Mouse (Mus musculus) heart, postnatal 10 days (tissue): ENCODE measurements around the gene Zbtb16. TPM values are rescaled to one million over a fixed set of nuclear protein-coding genes. Genes with fewer than 3 reads are reported as not detected.

Experiments
- DNase-seq, 2 experiments: peaks; one replicate each; pipeline ENCODE4 v3.0.0; 2021
- intact Hi-C: fragments of 180-260 bp; cut with DNase I; formaldehyde crosslinking; loops from one replicate; pipeline ENCODE4 v1.15.1; 2025
- total RNA-seq, 2 experiments: library from RNA; stranded (reverse); gene quantifications; 2 replicates each; pipeline ENCODE4 v1.2.3; 2021

The Zbtb16 gene
- total RNA-seq, 2 experiments from 2014 or later, result 25.5 to 199 TPM

DNA sequence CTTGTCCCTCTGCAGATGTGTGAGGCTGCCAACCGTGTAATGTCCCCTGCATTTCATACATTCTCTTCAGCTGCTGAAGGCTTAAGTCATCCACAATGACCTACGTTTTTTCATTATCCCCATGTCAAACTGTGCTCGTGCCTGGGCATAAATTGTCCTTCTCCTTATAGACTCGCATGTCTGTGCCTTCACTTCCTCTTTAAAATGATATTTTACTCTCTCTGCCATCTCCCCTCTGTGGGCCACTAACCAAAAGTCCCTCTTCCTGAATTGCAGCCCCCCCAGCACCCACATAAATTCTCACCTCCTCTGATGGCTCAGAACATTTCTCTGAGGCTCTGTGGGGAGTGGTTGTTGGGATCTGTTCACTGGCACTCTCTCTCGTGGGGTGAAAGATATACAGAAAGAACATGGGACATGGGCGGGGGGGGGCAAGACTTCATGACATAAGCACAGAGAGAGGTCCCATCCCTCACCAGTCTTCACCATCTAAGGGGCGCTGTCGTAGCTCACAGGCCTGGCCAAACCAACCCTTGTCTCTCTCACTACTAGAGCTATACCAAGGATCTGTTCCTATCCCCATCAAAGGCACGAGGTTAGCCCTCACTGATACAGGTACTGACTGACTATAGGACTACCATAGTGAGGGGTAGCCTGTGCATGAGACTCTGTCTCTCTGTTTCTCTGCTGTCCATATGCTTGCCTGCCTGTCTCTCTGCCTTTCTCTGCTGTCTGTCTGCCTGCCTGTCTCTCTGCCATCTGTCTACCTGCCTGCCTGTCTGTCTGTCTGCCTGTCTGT is 174.6 kb downstream of the Zbtb16 start:
- intact Hi-C loops, result no loop called here
- no peak for DNase-seq

DNA sequence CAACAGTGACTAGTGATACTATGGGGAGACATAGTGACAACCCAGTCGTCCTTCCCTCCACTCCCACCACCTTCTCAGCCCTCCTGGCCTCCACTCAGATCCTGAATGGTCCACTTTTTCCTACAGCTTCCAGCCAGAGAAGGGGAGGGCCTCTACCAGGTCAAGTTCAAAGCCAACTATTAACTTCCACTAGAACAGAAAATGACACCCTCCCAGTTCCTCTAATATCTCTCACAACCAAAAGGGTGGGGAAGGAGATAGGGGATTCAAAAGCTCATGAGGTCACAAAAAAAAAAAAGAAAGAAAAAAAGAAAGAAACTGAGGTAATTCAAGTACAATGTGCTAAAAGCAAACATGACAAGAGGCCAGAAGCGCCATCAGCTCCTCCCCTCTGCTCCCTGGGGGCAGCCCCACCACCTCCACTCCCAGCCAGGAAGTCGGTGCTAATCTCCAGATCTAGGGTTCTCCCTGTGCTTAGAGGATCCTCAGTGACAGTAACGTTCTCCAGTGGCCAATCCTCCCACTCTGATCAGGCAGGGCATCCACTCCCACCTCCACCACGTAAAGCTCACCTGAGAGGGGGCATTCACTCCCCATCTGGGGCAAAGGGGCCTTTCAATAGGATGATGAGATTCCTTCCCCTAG is 180.4 kb downstream of the Zbtb16 start:
- no peak for DNase-seq
- intact Hi-C loops, result no loop called here

DNA sequence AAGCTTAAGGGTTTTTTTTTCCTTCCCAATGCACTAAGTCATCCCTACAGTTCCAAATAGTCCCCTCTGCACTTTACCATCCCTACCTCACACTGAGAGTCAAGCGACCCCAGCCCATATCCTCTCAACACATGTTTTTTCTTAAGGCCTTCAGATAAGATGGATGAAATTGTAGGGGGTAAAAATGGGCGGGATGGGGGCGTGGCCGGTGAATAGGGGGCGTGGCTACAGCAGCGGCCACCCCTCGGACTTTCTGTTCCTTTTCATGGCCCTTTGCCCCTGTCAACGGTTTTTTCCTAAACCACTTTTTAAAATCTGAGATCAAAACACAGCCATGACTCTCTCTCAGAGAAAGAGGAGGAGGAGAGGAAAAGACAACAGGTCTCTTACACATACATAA is 181.3 kb downstream of the Zbtb16 start:
- intact Hi-C loops, result no loop called here

DNA sequence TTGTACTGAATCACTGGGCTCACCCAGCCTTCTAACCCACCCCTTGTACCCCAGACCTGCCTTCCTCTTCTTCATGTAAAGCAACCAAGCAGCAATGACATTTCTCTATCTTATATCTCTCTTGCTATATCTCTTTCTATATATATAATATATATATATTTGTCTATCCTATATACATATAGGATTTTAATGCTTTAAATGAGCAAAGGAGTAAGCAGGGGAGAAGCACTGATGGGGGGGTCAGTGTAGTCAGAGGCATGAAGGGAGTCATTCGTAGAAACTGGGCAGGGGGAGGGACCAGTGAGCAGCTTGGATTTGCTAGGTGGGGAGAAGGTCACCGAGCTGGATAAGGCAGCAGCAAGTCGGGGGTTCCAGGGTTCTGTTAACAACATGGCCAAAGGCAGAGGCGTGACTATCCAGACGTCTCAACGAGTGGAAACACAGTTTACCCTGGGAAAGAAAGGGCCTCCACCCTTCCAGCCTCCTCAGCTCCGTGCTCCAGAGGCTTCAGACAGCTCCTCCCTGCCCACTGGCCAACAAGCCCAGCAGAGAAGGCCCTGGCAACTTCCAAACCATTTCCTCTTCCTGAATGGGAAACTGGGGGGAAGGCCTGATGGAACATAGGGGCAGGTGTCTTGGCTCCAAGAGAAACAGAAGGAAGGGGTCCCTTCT is 182.5 kb downstream of the Zbtb16 start:
- DNase-seq, result no peak
- intact Hi-C loops, result no loop called here

More for the DNA sequence above, 181.3 kb downstream of the Zbtb16 start:
- no peak for DNase-seq

DNA sequence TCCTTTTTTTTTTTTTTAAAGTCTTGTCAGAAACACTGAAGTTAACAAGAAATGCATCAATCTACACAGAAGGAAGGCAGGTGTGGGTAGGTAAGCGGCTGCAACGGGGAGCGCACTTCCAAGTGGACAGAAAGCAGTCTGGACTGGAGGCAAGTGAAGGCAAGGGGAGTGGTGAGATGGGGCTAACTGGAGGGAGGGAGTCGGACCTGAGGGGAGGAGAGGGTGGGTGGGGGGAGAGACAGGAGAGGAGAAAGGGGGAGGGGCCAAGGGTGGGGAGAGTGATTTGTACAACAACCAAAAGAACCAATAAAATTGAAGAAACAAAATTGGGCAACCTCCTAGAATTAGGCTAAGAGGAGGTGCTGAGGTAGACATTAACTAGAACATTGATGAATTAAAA is 184.0 kb downstream of the Zbtb16 start:
- intact Hi-C loops, result no loop called here
- DNase-seq, result no peak

DNA sequence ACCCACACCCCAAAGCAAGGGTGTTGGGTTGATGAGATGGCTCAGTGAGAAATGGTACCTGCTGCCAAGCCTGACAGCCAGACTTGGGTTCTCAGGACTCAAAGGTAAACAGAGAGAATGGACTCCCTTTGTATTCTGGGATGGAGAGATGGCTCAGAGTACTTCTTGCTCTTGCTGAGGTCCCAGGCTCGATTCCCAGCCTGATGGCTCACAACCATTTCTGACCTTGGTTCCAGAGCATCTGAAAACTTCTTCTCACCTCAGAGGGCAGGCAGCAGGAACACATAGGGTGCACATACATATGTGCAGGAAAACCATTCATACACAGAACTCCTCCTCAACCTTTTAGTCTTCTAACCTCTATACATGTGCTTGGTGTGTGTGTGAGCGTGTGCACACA is 185.2 kb downstream of the Zbtb16 start:
- no peak for DNase-seq
- intact Hi-C loops, result no loop called here

DNA sequence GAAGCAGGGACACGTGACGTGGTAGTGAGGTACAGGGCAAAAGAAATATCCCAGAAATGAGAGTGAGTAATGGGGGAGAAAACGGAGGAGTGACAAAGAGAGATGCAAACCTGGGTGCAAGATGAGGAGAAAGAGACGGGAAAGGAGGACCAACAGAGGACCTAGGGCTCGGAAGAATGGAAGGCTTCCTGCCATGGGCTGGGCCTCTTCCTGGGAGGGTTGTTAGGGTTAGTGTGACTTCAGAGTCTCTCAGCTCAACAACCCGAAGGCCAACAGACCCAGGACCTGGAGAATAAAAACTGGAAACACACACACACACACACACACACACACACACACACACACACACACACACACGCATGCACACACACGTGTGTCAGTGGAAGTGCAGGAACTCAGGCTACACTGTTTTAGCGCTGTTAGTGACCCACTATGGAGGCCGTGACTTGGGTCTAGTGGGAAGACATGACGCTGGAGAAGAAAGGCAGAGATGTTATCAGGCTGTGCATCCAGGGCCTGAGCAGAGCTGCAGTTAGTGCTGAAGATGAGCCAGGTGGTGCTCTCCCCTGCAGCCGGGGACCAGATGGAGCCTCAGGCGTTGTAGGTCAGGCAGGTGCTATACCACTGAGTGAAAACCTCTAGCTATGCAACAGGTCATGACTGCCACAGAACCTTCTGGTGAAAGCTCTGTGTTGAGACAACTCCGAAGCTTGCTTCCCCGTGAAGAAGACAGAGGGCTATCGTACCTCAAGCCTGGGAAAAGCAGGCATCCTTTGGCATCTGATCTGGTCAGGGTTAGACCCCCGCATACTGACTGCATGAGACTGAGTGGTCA is 186.0 kb downstream of the Zbtb16 start:
- DNase-seq, result peak in 1 of 2 experiments; percentile 23
- intact Hi-C loops, result loop anchor here (5.0 to 10.0 kb wide), 2 partner anchors 72 to 835 kb away; partner anchors contain the start of gene Ttc12

DNA sequence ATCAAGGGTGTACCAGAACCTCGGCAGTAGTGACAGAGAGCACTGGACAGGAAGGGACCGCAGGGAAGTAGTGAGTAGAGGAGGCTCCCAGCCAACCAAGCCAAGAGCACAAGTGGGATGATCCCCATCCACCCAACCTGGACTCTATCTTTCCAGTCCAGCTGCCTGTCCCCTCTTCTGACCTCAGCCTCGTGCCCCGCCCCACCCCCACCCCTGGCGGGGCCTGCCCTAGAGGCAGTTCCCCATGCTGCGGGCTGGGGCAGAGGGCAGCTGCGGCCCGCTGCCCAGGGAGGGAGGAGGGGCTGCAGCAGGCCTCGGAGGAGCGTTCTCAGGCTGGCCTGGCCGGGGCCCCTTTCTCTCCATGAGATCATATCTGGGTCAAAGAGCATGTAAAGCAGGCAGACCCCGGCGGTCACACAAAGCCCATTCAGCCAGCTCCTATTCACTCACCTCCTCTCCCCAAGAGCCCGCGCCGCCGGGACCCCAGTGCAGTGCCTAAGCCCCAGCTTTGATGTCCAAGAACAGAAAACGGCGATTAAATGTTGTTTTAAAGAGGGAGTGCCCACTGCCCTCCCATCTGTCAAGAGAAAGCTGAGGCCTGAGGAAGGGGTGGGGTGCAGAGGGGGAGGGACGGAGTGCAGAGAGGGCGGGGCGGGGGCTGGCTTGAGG is 186.8 kb downstream of the Zbtb16 start:
- intact Hi-C loops, result loop anchor here (5.0 to 10.0 kb wide), 2 partner anchors 73 to 836 kb away; partner anchors contain the start of gene Ttc12
- peak; percentile 69 to 73 for DNase-seq

DNA sequence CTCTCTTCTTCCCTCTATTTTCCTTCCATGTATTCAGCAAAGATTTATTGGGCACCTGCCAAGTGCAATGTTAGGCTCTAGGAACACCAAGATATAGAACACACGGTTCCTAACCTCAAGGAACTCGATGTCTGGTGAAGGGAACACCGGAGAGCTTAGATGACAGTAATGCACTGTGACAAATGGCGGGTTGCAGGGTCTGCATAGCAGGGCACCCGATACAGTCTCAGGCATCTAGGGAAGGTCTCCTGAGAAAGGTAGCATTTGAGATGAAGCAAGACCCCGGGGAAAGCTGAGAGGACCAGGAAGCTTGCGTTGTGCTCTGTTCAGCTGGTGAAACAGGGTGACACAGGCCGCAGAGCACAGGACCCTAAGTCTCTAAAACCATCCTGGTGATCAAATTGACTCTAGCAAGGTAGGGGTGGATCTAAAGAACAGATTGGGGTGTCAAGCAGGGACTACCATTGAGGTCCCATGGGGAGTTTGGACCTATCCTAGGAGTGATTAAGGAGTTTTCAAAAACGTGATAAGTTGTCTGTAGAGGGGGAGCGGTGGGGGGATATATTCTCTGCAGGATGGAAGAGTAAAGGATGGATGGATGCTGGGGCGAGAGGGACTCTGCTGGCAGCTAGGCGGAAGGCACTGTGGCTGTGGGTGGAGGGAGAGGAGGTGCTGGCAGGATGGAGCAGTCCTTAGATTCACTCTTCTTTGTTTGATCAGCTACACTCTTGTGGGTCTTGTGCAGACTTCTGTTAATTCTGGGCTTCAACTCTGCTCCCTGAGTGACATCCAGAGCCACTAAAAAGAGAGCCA is 187.5 kb downstream of the Zbtb16 start:
- DNase-seq, result no peak
- intact Hi-C loops, result loop anchor here (5.0 to 10.0 kb wide), 2 partner anchors 74 to 836 kb away; partner anchors contain the start of gene Ttc12

DNA sequence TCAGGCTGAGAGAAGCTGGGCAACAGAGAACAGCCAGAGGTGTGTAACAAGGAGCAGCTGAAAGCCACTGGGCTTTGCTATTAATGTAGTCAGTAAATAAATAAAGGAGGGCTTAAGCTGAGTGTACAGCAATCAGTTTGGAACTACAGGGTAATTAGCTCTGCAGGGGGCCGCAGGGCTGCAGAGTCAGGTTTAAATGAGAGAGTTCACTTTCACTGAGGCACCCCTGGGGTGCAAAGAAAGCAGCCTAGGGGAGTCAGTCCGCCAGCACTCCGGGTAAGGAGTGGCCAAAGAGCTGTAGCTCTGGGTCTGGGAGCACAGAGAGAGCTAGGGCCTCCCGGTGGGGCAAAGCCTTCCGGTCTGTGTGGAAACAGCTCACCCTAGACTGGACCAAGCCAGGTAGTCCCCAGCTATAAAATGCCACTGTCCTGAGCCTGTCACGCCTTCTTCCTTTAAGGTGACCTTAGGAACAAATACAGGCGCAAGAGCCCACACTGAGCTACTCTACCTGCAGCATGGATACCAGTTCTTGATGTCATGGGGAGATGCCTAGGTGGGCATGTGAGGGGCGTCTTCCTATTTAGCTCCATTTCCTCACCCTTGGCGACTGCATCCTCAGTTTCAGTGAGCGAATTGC is 188.3 kb downstream of the Zbtb16 start:
- intact Hi-C loops, result loop anchor here (2.0 to 10.0 kb wide), 3 partner anchors 75 to 837 kb away; partner anchors contain the start of gene Ttc12
- DNase-seq, result no peak

DNA sequence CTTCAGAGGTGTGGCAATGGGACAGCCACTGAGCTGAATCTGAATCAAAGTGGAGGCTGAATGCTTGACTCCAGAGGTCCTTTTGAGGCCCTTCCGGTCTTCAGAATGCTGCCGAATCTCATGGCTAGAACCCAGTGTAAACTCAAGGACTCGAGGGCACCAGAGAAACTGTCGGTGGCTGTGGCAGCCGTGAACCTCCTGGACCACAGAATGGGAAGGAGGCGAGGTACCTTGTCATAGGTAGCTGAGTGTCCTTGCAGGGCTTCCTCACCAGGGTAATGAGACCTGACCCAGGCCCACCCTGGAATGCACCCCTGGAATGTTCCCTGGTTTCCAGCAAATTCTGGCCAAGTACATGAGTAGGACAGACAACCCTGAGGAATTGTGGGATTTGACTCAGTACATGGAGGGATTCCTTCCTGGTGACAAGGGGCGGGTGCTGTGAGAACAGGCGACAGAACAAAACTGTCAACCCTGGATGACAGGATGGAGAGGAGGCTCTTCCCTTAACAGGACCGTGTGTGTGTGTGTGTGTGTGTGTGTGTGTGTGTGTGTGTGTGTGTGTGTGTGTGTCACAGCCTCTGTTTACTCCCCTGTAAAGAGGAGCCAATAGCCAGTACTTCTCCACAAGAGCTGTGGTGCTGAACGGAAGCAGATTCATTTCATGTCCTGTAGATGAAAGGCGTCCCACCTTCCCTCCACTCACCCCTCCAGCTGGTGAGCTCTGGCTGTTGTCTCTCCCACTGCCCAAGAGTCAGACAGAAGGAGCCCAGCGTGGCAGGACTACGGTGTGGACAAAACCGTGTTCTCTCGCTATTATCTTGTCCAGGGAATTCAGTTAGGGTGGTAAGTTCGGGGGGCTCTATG is 189.0 kb downstream of the Zbtb16 start:
- peak; percentile 20 for DNase-seq
- intact Hi-C loops, result loop anchor here (1.0 to 10.0 kb wide), 6 partner anchors 75 to 838 kb away; partner anchors contain the start of gene Ttc12

DNA sequence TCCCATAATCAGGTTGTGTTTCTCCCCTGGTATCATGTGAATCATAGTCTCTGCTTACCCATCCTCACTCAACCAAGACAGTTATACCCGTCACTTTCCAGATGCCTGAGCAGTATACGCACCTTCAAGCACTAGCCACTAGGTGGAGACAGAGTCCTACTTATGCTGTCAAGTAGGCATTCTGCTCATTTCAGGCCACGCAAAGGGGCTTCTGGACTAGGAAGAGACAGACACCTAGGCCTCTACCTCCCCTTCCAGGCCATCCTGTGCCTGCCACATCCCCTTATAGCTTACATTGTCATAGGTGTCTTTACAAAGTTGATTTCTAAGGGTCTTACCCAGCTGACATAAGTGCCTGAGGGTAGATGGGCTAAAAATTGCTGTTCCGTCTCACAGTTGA is 189.8 kb downstream of the Zbtb16 start:
- DNase-seq, result peak; percentile 83 to 87
- intact Hi-C loops, result loop anchor here (1.0 to 10.0 kb wide), 6 partner anchors 76 to 839 kb away; partner anchors contain the start of gene Ttc12

DNA sequence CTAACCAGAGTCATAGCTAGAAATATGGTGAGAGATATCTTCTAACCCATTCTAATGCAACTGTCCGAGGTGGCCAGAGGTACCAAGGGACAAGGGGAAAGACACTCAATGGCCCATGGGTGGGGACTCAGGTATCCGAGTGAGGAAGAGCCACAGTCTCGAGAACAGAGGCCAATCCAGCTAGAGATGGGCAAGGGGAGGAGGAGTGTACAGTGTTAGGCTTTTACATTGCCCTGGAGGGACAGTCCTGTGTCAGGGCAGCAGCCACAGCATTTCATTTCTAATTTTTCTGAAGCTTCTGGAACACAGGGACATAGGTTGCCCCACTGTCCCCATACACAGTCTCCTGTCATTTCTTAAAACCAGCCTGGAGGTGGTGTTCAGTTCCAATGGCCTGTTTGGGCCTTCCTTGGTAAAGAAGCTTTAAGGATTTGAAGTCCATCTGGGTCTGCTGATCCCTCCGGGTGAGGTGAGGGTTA is 190.3 kb downstream of the Zbtb16 start:
- DNase-seq, result no peak
- intact Hi-C loops, result loop anchor here (1.0 to 10.0 kb wide), 8 partner anchors 77 to 839 kb away; partner anchors contain the start of gene Ttc12

DNA sequence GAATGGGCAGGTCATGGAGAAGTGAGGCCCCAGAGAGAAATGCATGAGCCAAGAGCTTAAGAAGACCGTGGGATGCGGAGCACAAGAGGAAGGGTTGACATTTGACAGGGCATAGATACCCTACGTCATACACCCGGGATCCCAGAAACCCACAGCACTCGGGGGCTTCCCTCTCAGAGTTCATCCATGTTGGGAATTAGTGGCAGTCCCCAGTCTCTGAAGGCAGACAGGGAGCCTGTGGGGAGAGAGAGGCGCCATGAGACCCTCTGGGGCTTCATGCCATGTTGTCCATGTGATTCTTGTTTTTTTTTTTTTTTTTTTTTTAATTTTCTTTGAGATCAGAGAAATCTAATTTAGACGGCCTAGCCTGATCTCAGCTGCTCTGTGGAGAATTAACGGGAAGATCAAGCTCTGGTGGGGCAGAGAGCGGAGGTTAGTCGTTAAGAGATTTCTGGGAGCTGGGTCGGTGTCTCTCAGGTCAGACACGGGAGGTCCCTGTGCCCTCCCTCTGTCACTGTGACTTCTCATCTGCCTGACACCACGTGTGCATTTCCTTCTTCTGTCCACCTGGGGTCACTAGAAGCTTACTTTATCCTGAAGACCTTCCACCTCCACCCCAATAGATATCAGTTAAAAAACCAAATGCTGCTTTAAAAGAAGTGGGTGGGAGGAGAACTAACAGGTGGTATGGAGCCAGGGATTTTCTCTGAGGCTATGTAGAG is 190.9 kb downstream of the Zbtb16 start:
- DNase-seq, result peak; percentile 62 to 64
- intact Hi-C loops, result loop anchor here (1.0 to 10.0 kb wide), 4 partner anchors 77 to 840 kb away; partner anchors contain the start of gene Ttc12

DNA sequence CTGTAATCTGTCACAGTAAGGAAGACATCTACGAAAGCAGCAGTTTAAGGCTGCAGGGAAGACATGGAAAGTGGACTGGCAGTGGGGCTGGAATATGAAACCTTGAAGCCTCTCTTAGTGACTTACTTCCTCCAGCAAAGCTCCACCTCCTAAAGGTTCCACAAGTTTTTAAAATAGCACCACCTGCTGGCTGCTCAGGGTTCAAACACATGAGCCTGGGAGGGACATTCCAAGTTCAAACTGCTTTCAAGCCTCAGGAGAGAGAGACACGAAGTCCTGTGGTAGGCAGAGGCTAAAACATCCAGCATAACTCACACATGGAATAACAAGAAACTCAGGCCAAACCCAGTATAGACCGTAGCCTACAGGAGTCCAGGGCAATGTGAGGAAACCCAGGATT is 191.6 kb downstream of the Zbtb16 start:
- no peak for DNase-seq
- intact Hi-C loops, result loop anchor here (2.0 to 10.0 kb wide), 2 partner anchors 406 to 840 kb away; partner anchors contain the start of gene Ttc12

DNA sequence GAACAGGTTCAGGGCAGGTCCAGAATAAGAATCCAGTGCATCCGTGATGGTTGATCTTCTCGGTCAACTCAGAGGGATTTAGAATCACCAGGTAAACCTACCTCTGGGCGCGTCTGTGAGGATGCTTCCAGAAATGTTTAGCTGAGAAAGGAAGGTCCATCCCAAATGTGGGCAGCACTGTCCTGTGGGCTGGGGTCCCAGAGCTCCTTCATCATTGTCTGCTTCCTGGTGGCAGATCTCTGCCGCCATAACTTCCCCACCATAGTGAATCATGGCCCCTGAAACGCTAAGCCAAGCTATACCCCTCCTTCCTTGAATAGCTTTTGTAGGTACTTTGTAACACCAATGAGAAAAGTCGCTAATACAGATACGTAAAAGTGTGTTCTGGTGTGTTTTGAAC is 194.4 kb downstream of the Zbtb16 start:
- intact Hi-C loops, result loop anchor here (10.0 kb wide), 1 partner anchor 843 kb away; the partner anchor contains the start of gene Ttc12
- DNase-seq, result no peak
